Comparison of ENCODE assay signal across 9 mouse cellular contexts in genomic region chr1:78195771-78196712, GRCm38 (mm10). TPM values are rescaled to one million over a fixed set of nuclear protein-coding genes. Genes with fewer than 3 reads are reported as not detected.
DNase-seq lines count a peak whose midpoint lies in the region; ATAC-seq lines count a peak whose summit lies in the region.
"Had no signal": no experiment of that assay in that cellular context is flagged by ENCODE, and none has a peak within 500 bp of the region (broad histone marks: within the 10 kb centered on the region; RNA-seq: fewer than 3 reads in every experiment).

No protein-coding gene starts in this region.

- no peak for DNase-seq in heart, postnatal 14 days
- peak; percentile 48 for DNase-seq in adipocyte (ENCODE audit: low spot score)
- DNase-seq in right cerebral cortex, postnatal 4 days, result no peak
- no peak for DNase-seq in frontal cortex, postnatal 25 days (ENCODE audit: low spot score in 2 of 2)
- no peak for DNase-seq in lung, postnatal 36 days

- H3K9ac ChIP-seq in heart, embryonic 11.5 days (ENCODE audit: low read depth, low read length), result no peak overlapping the region
- H3K9ac ChIP-seq in hindbrain, embryonic 13.5 days, result peak overlapping the region; percentile 75
- H3K9ac ChIP-seq in midbrain, embryonic 15.5 days, result no peak overlapping the region; the same call in 1 of the 2 replicates

- H3K36me3 ChIP-seq in heart, embryonic 11.5 days (ENCODE audit: control insufficient read depth, insufficient read depth, low read length), result no peaks in the 10 kb centered on the region
- H3K36me3 ChIP-seq in hindbrain, embryonic 13.5 days, result no peaks in the 10 kb centered on the region
- no peaks in the 10 kb centered on the region for H3K36me3 ChIP-seq in midbrain, embryonic 15.5 days (replicated peaks)

- no peak overlapping the region for H3K27ac ChIP-seq in heart, embryonic 11.5 days (ENCODE audit: low read depth, low read length)
- H3K27ac ChIP-seq in hindbrain, embryonic 13.5 days, result peak overlapping the region; percentile 87
- H3K27ac ChIP-seq in midbrain, embryonic 15.5 days, result peak overlapping the region; percentile 60

- no peaks in the 10 kb centered on the region for H3K4me1 ChIP-seq in heart, embryonic 11.5 days (ENCODE audit: control insufficient read depth, insufficient read depth, low read length)
- H3K4me1 ChIP-seq in hindbrain, embryonic 13.5 days (replicated peaks), result peaks cover 27% of the 10 kb centered on the region
- H3K4me1 ChIP-seq in midbrain, embryonic 15.5 days, result peaks cover 18% of the 10 kb centered on the region

- peak overlapping the region; percentile 35 for H3K4me3 ChIP-seq in heart, embryonic 11.5 days (ENCODE audit: low read depth, low read length)
- peak overlapping the region; percentile 48 for H3K4me3 ChIP-seq in hindbrain, embryonic 13.5 days
- H3K4me3 ChIP-seq in midbrain, embryonic 15.5 days, result peak overlapping the region; percentile 38

- WGBS in heart, embryonic 11.5 days (ENCODE audit: insufficient replicate concordance), result 1% methylated on average over 42 of the region's 42 CpGs
- under 1% methylated on average over 42 of the region's 42 CpGs for WGBS in hindbrain, embryonic 13.5 days
- under 1% methylated on average over 42 of the region's 42 CpGs for WGBS in midbrain, embryonic 15.5 days

- peak overlapping the region; percentile 57 for H3K4me2 ChIP-seq in heart, embryonic 11.5 days
- peak overlapping the region; percentile 77 for H3K4me2 ChIP-seq in hindbrain, embryonic 13.5 days
- peak overlapping the region; percentile 49 for H3K4me2 ChIP-seq in midbrain, embryonic 15.5 days

- H3K9me3 ChIP-seq in heart, embryonic 11.5 days (replicated peaks; ENCODE audit: control insufficient read depth, low read length), result no peaks in the 10 kb centered on the region
- no peaks in the 10 kb centered on the region for H3K9me3 ChIP-seq in hindbrain, embryonic 13.5 days
- no peaks in the 10 kb centered on the region for H3K9me3 ChIP-seq in midbrain, embryonic 15.5 days

- intact Hi-C loops in heart, postnatal 14 days (cut with DNase I), result no loop called here

- peaks cover 97% of the 10 kb centered on the region for H3K27me3 ChIP-seq in heart, embryonic 11.5 days (ENCODE audit: control insufficient read depth, insufficient read depth, low read length)
- H3K27me3 ChIP-seq in hindbrain, embryonic 13.5 days, result peaks cover 83% of the 10 kb centered on the region
- peaks cover 52% of the 10 kb centered on the region for H3K27me3 ChIP-seq in midbrain, embryonic 15.5 days (replicated peaks)

- 0 out of 2 replicates have a peak, but pooled peaks have one; percentile 4 for ATAC-seq in heart, embryonic 11.5 days (replicated peaks; ENCODE audit: insufficient number of reproducible peaks, low FRiP score, low TSS enrichment)
- ATAC-seq in hindbrain, embryonic 13.5 days (ENCODE audit: low FRiP score), result 0 out of 2 replicates have a peak, but pooled peaks have one; percentile 12
- 0 out of 2 replicates have a peak, but pooled peaks have one; percentile 6 for ATAC-seq in midbrain, embryonic 15.5 days (replicated peaks)

RNA-seq across cellular contexts. Expression of gene Pax3, which starts 0.9 kb away (rescaled TPM):
- 0.19 and 0.24 TPM in 2 replicates for polyA plus RNA-seq in heart, embryonic 11.5 days (2014; fragmentation: Nextera tagmentation; extraction: Ambion mirVana)
- under 1 TPM in 1 of 2 experiments, not detected in 1; 0.07 TPM for total RNA-seq in heart, postnatal 14 days (2021)
- 17.6 and 24.4 TPM in 2 replicates for polyA plus RNA-seq in hindbrain, embryonic 13.5 days (2015; fragmentation: Nextera tagmentation; extraction: Ambion mirVana)
- 11.4 and 14.4 TPM in 2 replicates for polyA plus RNA-seq in midbrain, embryonic 15.5 days (2015; fragmentation: Nextera tagmentation; extraction: Ambion mirVana)
- total RNA-seq: MEL had no signal
